Comparison of ENCODE assay signal across 26 mouse cellular contexts in genomic region chr6:14046560-14046959, GRCm38 (mm10).
"Had no signal": no experiment of that assay in that cellular context is flagged by ENCODE, and none has a peak within 500 bp of the region (broad histone marks: within the 10 kb centered on the region; RNA-seq: fewer than 3 reads in every experiment).

No protein-coding gene starts in this region.

- H3K36me3 ChIP-seq: heart, embryonic 10.5 days; heart, embryonic 12.5 days; hindbrain, embryonic 10.5 days; hindbrain, embryonic 12.5 days; intestine, embryonic 15.5 days; limb, embryonic 10.5 days; limb, embryonic 12.5 days; liver, embryonic 13.5 days; liver, embryonic 15.5 days had no signal

- H3K9ac ChIP-seq: heart, embryonic 12.5 days; hindbrain, embryonic 12.5 days; hindbrain, embryonic 14.5 days; intestine, embryonic 15.5 days; limb, embryonic 12.5 days; liver, embryonic 13.5 days; liver, embryonic 15.5 days had no signal

- H3K9me3 ChIP-seq: heart, embryonic 10.5 days; heart, embryonic 12.5 days; hindbrain, embryonic 10.5 days; hindbrain, embryonic 12.5 days; intestine, embryonic 15.5 days; limb, embryonic 10.5 days; limb, embryonic 12.5 days; liver, embryonic 13.5 days; liver, embryonic 15.5 days had no signal

- H3K4me3 ChIP-seq: heart, embryonic 10.5 days; heart, embryonic 12.5 days; hindbrain, embryonic 10.5 days; hindbrain, embryonic 12.5 days; intestine, embryonic 15.5 days; layer of hippocampus, adult 2 months; left cerebral cortex, adult 2 months; limb, embryonic 10.5 days; limb, embryonic 12.5 days; liver, embryonic 13.5 days; liver, embryonic 15.5 days had no signal

- H3K4me1 ChIP-seq: heart, embryonic 10.5 days; heart, embryonic 12.5 days; hindbrain, embryonic 10.5 days; hindbrain, embryonic 12.5 days; intestine, embryonic 15.5 days; limb, embryonic 10.5 days; limb, embryonic 12.5 days; liver, embryonic 13.5 days; liver, embryonic 15.5 days had no signal

- ATAC-seq: hindbrain, embryonic 16.5 days; inflammation-experienced regulatory T-cells, adult 6 months; intestine, embryonic 15.5 days; intestine, postnatal 0 days had no signal

- DNase-seq: gastrocnemius, postnatal 14 days; gastrocnemius, postnatal 36 days; heart, adult 18-20 months; heart, postnatal 10 days; heart, postnatal 36 days; kidney, adult 18-20 months; kidney, adult 8-10 months; kidney, postnatal 10 days; kidney, postnatal 25 days; kidney, postnatal 4 days; liver; liver, embryonic 13.5 days had no signal

- H3K27me3 ChIP-seq: heart, embryonic 12.5 days; hindbrain, embryonic 12.5 days; intestine, embryonic 15.5 days; limb, embryonic 12.5 days; liver, embryonic 13.5 days; liver, embryonic 15.5 days had no signal

- H3K27ac ChIP-seq: heart, embryonic 10.5 days; hindbrain, embryonic 10.5 days; hindbrain, embryonic 12.5 days; hindbrain, embryonic 14.5 days; intestine, embryonic 15.5 days; layer of hippocampus, adult 2 months; left cerebral cortex, adult 2 months; limb, embryonic 10.5 days; limb, embryonic 12.5 days; liver, embryonic 13.5 days; liver, embryonic 15.5 days had no signal
